Mouse (Mus musculus) CH12.LX (cell line): Measurements from ENCODE around the gene Fam49a. TPM values are rescaled to one million over a fixed set of nuclear protein-coding genes. Genes with fewer than 3 reads are reported as not detected.

Experiments
- DNase-seq: peaks from one replicate; pipeline ENCODE4 v3.0.0-alpha.2; 2013; ENCODE audit errors: extremely low read depth
- H3K27ac ChIP-seq: 2 replicates; pipeline ENCODE4 v1.5.1; 2012; ENCODE audit warnings: low read depth, mild to moderate bottlenecking, control low read depth, moderate library complexity; ENCODE audit not compliant: insufficient read depth
- H3K27me3 ChIP-seq: replicated peaks from 2 replicates; pipeline ENCODE3; 2012; ENCODE audit warnings: inconsistent platforms
- H3K36me3 ChIP-seq, 2 experiments: replicated peaks in 1 of 2; 2 replicates each; pipeline versions ENCODE3 to v1.6.1; 2012; ENCODE audit warnings: inconsistent platforms in 1 of 2, low read length in 1 of 2, mild to moderate bottlenecking in 1 of 2, mixed read lengths in 1 of 2, moderate library complexity in 1 of 2; ENCODE audit not compliant: control insufficient read depth in 1 of 2, insufficient read depth in 1 of 2
- H3K4me1 ChIP-seq, 2 experiments: 2 replicates each; pipeline ENCODE4 v1.6.1; 2012; ENCODE audit warnings: inconsistent platforms in 1 of 2, moderate library complexity in 1 of 2; ENCODE audit not compliant: insufficient read depth in 2 of 2, control insufficient read depth in 1 of 2
- H3K4me2 ChIP-seq: 2 replicates; pipeline ENCODE4 v1.6.1; 2012; ENCODE audit warnings: low read depth, mild to moderate bottlenecking, control low read depth; ENCODE audit not compliant: poor library complexity, insufficient read depth, severe bottlenecking
- H3K4me3 ChIP-seq, 3 experiments: fragments of 150-350 bp in 1 of 3; sonication (generic) in 1 of 3; replicated peaks in 1 of 3; 2 replicates each; pipeline versions ENCODE3 to v1.5.1; 2011 to 2012; ENCODE audit warnings: low read depth in 2 of 3, low read length in 2 of 3, mild to moderate bottlenecking in 2 of 3, moderate library complexity in 2 of 3, control low read depth in 1 of 3, improper control_type of control experiment in 1 of 3, inconsistent platforms in 1 of 3, mixed read lengths in 1 of 3; ENCODE audit not compliant: poor library complexity in 1 of 3
- H3K79me2 ChIP-seq: replicated peaks from 2 replicates; pipeline ENCODE4 v1.6.1; 2012; ENCODE audit warnings: mild to moderate bottlenecking, moderate library complexity; ENCODE audit not compliant: control insufficient read depth, poor library complexity, insufficient read depth, severe bottlenecking; ENCODE audit errors: extremely low read depth
- H3K9ac ChIP-seq: 2 replicates; pipeline ENCODE4 v1.6.1; 2012; ENCODE audit warnings: low read depth, mild to moderate bottlenecking, control low read depth, moderate library complexity; ENCODE audit not compliant: insufficient read depth
- H3K9me3 ChIP-seq: replicated peaks from 2 replicates; pipeline ENCODE3; 2012; ENCODE audit warnings: low read length, inconsistent platforms, mixed read lengths
- BHLHE40 ChIP-seq: IDR thresholded peaks from 2 replicates; pipeline ENCODE4 v1.6.1; 2011; ENCODE audit warnings: mild to moderate bottlenecking, low read depth, low read length, improper control_type of control experiment
- EP300 ChIP-seq: IDR thresholded peaks from 2 replicates; pipeline ENCODE4 v1.6.1; 2011; ENCODE audit warnings: low read length, improper control_type of control experiment
- ETS1 ChIP-seq: conservative IDR thresholded peaks from 2 replicates; pipeline ENCODE4 v1.6.1; 2012; ENCODE audit warnings: low read depth, mild to moderate bottlenecking, inconsistent platforms, low read length, improper control_type of control experiment, moderate library complexity
- GABPA ChIP-seq: IDR thresholded peaks from 2 replicates; pipeline ENCODE4 v1.6.1; 2012; ENCODE audit warnings: low read depth, low read length, improper control_type of control experiment, inconsistent platforms; ENCODE audit not compliant: insufficient replicate concordance
- IRF4 ChIP-seq: IDR thresholded peaks from 2 replicates; pipeline ENCODE4 v1.6.1; 2014; ENCODE audit warnings: low read depth, mild to moderate bottlenecking, inconsistent platforms, low read length, improper control_type of control experiment
- MAFK ChIP-seq: IDR thresholded peaks from 2 replicates; pipeline ENCODE4 v1.6.1; 2011; ENCODE audit warnings: low read length, improper control_type of control experiment; ENCODE audit not compliant: insufficient replicate concordance
- MYC ChIP-seq: IDR thresholded peaks from 2 replicates; pipeline ENCODE4 v1.6.1; 2011; ENCODE audit warnings: low read depth, mild to moderate bottlenecking, improper control_type of control experiment, low read length
- NRF1 ChIP-seq: IDR thresholded peaks from 2 replicates; pipeline ENCODE4 v1.6.1; 2014; ENCODE audit warnings: low read depth, mild to moderate bottlenecking, inconsistent platforms, low read length, improper control_type of control experiment, moderate library complexity
- POLR2AphosphoS2 ChIP-seq: IDR thresholded peaks from 2 replicates; pipeline ENCODE4 v1.6.1; 2011; ENCODE audit warnings: low read depth, low read length, improper control_type of control experiment
- TBP ChIP-seq: conservative IDR thresholded peaks from 2 replicates; pipeline ENCODE4 v1.6.1; 2011; ENCODE audit warnings: low read depth, low read length, improper control_type of control experiment
- ZC3H11A ChIP-seq: IDR thresholded peaks from 2 replicates; pipeline ENCODE4 v1.6.1; 2012; ENCODE audit warnings: low read depth, mild to moderate bottlenecking, inconsistent platforms, low read length, improper control_type of control experiment
- ZMIZ1 ChIP-seq: IDR thresholded peaks from 2 replicates; pipeline ENCODE4 v1.6.1; 2012; ENCODE audit warnings: low read depth, mild to moderate bottlenecking, inconsistent platforms, low read length, improper control_type of control experiment
- dilution Hi-C: fragments of 300-500 bp; cut with MboI; formaldehyde crosslinking; loops from 2 replicates; pipeline ENCODE4 v1.14.3; 2020; ENCODE audit warnings: low sequenced_read_pairs; ENCODE audit not compliant: extremely low pct_unique_long_range_greater_than_20kb, extremely low pct_ligation_motif_present
- in situ Hi-C: fragments of 300-500 bp; cut with MboI; formaldehyde crosslinking; loops from 3 replicates; pipeline ENCODE4 v1.14.3; 2019; ENCODE audit warnings: low sequenced_read_pairs, low pct_ligation_motif_present, low pct_unique_long_range_greater_than_20kb, mixed read lengths
- polyA plus RNA-seq: library from polyadenylated mRNA; unstranded; fragments of >175 nt; gene quantifications from 2 replicates; pipeline ENCODE4 v1.2.1, GENCODE M21; 2012; ENCODE audit warnings: low read depth; ENCODE audit not compliant: insufficient read length
- total RNA-seq, 2 experiments: library from RNA; depleted of rRNA; stranded (reverse); fragments of 300-350 nt in 1 of 2; fragments of >200 nt in 1 of 2; gene quantifications; 2 replicates each; pipeline ENCODE4 v1.2.3; 2012 to 2014

The Fam49a gene
- total and polyA plus RNA-seq, 3 experiments, result 11.4 to 21.3 (median 17.9) TPM

DNA sequence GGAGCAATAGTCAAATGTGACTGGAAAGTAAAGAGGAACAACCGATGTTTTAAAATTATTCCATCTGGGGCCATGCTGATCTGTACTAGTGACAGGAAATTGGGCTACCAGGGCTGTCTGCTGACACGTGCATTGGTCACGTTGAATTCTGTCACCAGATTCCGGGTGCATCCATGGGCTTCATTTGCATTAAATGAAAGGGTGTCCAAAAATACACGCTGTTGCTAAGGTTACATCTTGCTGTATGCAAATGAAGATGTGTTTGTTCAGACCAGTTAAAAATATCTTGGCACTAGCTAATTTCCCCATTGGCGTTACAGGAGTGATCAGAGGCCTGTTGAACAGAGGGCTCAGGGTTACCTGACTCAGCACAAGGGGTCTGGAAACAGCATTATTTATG lies 36.2 kb upstream of the Fam49a start (continued):
- TF ChIP-seq NRF1 (no peak), MYC (peak; percentile 55; the same call in 1 of the 2 replicates), ETS1 (peak; percentile 85), EP300 (peak; percentile 43; the same call in 1 of the 2 replicates), POLR2AphosphoS2 (no peak), IRF4 (no peak), GABPA (no peak), MAFK (peak; percentile 20; the same call in 1 of the 2 replicates)

DNA sequence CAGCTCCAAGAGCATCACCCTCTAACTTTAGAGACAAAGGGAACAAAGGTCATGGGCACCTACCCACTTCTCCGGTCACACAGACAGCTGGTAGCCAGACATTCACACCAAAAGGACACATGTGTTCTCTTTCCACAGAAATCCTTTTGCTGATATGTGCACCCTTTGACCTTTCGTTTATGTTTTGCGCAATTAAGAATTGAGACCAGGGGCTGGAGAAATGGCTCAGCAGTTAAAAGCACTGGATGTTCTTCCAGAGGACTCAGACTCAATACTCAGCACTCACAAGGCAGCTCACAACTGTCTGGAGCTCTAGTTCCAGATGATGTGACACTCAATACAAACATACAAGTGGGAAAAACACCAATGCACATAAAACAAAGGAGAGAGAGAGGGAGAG lies 34.3 kb upstream of the Fam49a start:
- Histone ChIP-seq H3K36me3 (no peaks in the 10 kb centered on the region), H3K27me3 (no peaks in the 10 kb centered on the region), H3K4me1 (peaks cover 2 to 38% of the 10 kb centered on the region in 2 experiments; a peak in 3 of 4 replicates), H3K9ac (no peak overlapping the region), H3K79me2 (no peaks in the 10 kb centered on the region), H3K27ac (no peak overlapping the region), H3K9me3 (no peaks in the 10 kb centered on the region), H3K4me2 (no peak overlapping the region), H3K4me3 (no peak overlapping the region)
- in situ Hi-C loops (no loop called here), dilution Hi-C loops (no loop called here)
- no peak for DNase-seq
- no peak for TF ChIP-seq ZMIZ1
- no peak for TF ChIP-seq IRF4
- TF ChIP-seq TBP, result no peak
- no peak for TF ChIP-seq EP300
- TF ChIP-seq MAFK, result no peak
- TF ChIP-seq ZC3H11A, result no peak
- no peak for TF ChIP-seq BHLHE40

DNA sequence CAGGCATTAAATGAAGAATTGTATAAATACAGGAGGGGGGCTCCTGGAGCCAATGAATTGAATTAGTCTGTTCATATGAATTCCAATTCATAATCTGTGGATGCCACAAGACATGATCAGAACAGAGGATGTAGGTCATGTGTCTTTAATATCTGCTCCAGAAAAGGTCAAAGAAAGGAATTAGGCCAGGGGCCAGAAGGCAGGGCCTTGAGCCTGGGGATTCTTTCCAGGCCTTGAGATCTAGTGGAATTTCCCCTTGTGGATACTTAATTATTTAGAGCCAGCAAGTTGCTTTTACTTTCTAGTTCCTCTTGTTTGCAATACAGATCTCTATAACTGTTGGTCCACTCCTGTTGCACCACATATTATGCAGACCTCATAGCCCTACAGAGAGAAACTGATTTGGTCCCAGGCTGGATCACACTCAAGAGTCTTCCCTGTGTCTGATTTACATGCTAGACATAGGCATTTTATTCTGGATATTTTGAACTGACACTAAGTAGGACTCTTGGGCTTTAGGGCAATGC lies 31.8 kb upstream of the Fam49a start:
- Histone ChIP-seq H3K36me3 (no peaks in the 10 kb centered on the region), H3K27ac (no peak overlapping the region), H3K4me2 (no peak overlapping the region), H3K27me3 (no peaks in the 10 kb centered on the region), H3K9ac (no peak overlapping the region), H3K9me3 (no peaks in the 10 kb centered on the region), H3K4me3 (no peak overlapping the region), H3K79me2 (no peaks in the 10 kb centered on the region), H3K4me1 (peaks cover 2 to 22% of the 10 kb centered on the region in 2 experiments; a peak in 3 of 4 replicates)
- dilution Hi-C loops, result no loop called here
- in situ Hi-C loops, result no loop called here
- TF ChIP-seq TBP, result no peak
- TF ChIP-seq POLR2AphosphoS2, result no peak
- no peak for DNase-seq
